Mouse (Mus musculus) bone marrow, adult 2 months (tissue): ENCODE measurements around the gene Foxe1.

Source experiments
- CTCF ChIP-seq: fragments of 200-500 bp; IDR thresholded peaks from 2 replicates; pipeline ENCODE4 v1.5.1; 2011; ENCODE audit warnings: low read length, control low read depth; ENCODE audit not compliant: control insufficient read depth, insufficient read depth
- POLR2A ChIP-seq: fragments of 200-500 bp; IDR thresholded peaks from 2 replicates; pipeline ENCODE4 v1.6.1; 2011; ENCODE audit warnings: low read depth, mild to moderate bottlenecking, control low read depth, low read length, borderline replicate concordance; ENCODE audit not compliant: control insufficient read depth

DNA sequence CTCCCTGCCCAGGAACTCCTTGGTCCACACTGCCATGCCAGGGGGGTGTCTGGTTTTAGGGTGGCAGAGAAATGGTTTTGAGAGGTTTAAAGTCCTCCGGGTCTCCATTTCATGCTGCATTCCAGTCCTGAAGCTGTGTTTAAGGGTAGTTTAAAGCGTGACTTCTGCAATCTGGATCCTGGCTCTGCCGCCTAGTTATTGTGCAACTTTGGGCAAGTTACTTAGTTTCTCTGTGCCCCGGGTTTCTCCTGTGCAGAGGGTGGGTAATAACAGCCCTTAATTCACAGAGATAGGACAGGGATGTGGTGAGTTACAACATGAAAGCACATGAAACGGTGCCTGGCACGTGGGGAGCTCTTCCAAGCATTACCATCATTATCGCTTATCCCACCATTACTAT lies 35.5 kb upstream of the Foxe1 start:
- TF ChIP-seq POLR2A (no peak), CTCF (no peak)
